Mouse (Mus musculus) layer of hippocampus, postnatal 14 days (tissue): ENCODE measurements around the gene Lnx2. TPM values are rescaled to one million over a fixed set of nuclear protein-coding genes. Genes with fewer than 3 reads are reported as not detected.
A peak's percentile ranks its signal among the peaks of the same experiment; 100 is the strongest.

Source experiments
- DNase-seq, 2 experiments: peaks; one replicate each; pipeline ENCODE4 v3.0.0; 2021 to 2022; ENCODE audit warnings: low spot score in 2 of 2, mixed read lengths in 1 of 2
- long read RNA-seq, 2 experiments: library from polyadenylated mRNA; stranded (forward); transcript quantifications; one replicate each; pipeline ENCODE4 v2.0.0; 2021
- total RNA-seq, 2 experiments: library from RNA; stranded (reverse); gene quantifications; 2 replicates each; pipeline ENCODE4 v1.2.3; 2021

Lnx2 gene
- 1 to 10 TPM; 5.2 to 6.1 TPM for total RNA-seq
- long read RNA-seq, experiment 1, full-length matches to known transcripts: 6 of 7 reads
- long read RNA-seq, experiment 1, partial matches to known transcripts: 1 of 7 reads
- long read RNA-seq, experiment 1, other reads (novel, unspliced or antisense): 0 of 7 reads
- long read RNA-seq, experiment 2, full-length matches to known transcripts: 2 of 7 reads
- long read RNA-seq, experiment 2, partial matches to known transcripts: 3 of 7 reads
- long read RNA-seq, experiment 2, other reads (novel, unspliced or antisense): 2 of 7 reads

- peak; percentile 97 to 99 for DNase-seq
These were observed at the start of gene Lnx2 for GRCm38 (mm10) chr5:147076026-147076798. Lnx2 (minus strand) TSS chr5:147076586.

- no peak for DNase-seq
These were observed 49.3 kb upstream of the Lnx2 start for GRCm38 (mm10) chr5:147125542-147126185.

GRCm38 (mm10) chr5:147124794-147125193, 48.4 kb upstream of the Lnx2 start:
- DNase-seq: no peak

DNA sequence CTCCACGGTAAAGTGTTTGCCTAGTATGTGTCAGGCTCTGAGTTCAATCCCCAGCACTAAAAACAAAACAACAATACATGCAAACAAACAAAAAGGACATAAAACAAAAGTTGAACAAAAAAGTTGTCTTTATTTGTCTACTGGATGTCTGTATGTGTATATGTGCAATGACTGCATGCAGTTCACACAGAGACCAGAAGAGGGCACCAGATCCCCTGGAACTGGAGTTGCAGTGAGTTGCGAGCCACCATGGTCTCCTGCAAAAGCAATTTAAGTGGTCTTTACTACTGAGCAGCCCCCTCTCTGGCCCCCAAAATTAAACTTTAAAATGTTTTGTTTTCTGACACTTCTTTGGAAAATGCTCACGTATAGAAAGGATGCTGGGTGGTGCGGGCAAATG, 44.8 kb upstream of the Lnx2 start:
- DNase-seq: no peak

DNA sequence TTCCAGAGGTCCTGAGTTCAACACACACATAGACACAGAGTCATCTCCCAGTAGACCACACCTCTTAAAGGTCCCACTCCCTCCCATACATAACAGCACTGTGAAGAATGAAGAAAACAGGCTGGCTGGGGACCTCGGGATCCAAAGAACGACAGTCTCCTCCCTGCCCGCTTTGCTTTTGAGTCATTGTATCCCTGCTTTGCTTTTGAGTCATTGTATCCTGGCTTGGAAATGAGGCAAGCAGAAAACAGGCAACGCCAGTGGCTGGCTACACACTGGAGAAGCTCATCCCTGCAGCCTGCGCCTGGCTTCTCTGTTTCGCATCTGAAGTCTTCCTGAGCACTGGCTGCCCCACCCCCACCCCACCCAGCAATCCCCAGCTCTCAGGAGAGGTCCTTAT, 40.6 kb upstream of the Lnx2 start:
- DNase-seq: no peak

DNA sequence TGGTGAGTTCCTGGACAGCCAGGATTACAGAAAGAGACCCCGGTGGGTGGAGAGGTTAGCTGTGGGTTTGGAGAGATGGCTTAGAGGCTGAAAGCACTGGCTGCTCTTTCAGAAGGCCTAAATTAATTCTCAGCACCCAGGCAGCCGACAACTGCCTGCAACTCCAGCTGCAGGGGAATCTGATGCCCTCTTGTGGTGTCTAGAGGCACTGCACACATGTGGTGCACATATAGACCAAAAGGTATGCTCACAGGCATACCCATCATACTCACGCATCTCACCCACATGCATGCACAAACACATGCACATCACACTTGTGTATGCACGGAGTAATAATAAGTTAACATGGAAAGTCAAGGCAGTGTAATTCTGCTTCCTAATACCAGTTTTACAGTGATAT, 39.2 kb upstream of the Lnx2 start:
- no peak for DNase-seq

DNA sequence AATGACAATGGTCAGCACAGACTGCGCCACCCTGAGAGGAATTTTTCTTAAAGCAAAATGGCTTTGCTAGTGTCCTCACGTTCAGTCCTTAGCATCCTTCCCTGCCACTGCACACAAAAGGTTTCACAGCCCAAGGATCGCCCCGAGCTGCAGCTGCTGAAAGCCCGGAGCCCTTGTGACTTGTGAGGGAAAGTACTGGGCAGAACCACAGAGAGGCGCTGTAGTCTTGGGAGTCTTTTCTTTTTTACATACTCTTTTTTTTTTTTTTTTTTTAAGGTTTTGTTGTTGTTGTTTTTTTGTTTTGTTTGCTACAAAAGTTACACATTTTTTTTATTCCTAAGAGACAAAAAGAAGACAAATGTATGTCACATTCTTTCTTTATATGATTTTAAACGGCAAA, 38.4 kb upstream of the Lnx2 start:
- no peak for DNase-seq

GRCm38 (mm10) chr5:147108861-147109591, 32.6 kb upstream of the Lnx2 start:
- no peak for DNase-seq

GRCm38 (mm10) chr5:147107276-147107675, 30.9 kb upstream of the Lnx2 start:
- no peak for DNase-seq

GRCm38 (mm10) chr5:147102295-147102694, 25.9 kb upstream of the Lnx2 start:
- no peak for DNase-seq

- no peak for DNase-seq
These were observed 23.8 kb upstream of the Lnx2 start for GRCm38 (mm10) chr5:147100180-147100579.

DNA sequence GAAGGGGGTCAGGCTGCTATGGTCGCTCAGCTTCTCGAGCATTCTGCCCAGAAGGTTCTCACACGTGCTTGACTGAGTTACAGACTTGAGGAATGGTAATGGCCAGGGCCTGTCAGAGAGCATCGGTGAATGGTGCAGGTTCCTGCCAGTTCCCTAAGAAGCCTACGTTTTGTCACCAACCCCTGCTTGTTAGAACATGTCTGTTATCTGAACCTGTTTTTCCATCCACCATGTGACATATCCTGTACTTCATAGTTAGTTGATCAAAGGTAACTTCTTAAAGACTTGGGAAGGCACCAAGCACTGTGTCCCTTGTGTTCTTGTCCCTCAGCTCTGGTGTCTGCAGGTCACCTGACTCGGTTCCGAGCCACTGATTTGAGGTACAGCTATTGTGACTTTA, 22.3 kb upstream of the Lnx2 start:
- DNase-seq: no peak

DNA sequence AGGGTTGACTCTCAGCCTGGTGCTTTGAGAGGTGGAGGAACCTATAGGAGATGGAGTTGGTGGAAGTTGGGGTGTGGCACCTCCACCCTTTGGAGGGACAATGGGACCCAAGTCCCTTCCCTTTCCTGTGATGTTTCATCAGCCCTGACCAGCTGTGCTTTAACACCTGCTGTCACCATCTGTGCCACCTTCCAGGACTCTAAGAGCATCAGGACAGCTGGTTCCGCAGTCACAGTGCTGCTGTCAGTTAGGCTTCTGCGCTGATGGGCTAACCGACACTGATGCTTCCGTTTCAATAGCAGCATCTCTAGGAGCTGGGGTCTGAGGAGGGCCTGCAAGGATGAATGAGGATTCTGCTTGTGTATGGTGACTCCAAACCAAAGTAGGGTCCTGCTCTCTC, 20.2 kb upstream of the Lnx2 start:
- DNase-seq: no peak

DNA sequence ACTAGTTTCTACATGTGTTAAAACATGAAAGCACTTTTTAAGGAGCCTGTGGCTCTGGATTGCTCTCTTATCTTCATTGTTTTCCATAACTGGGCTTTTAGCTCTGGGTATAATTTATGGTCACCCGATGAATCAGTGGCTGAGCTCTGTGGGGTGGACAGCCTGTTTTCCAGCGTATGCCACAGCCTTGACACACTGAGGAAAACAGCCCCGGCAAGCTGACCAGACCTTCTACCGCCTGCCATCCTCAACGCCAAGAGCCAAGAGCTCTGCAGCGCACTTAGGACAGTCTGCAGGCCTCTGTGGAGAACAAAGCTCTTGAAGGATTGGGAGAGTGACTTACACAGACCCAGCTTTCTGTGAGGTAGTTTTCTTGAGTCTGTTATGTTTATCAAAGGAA, 17.9 kb upstream of the Lnx2 start:
- DNase-seq: no peak

- no peak for DNase-seq
These were observed 16.1 kb upstream of the Lnx2 start for GRCm38 (mm10) chr5:147092448-147092847.

DNA sequence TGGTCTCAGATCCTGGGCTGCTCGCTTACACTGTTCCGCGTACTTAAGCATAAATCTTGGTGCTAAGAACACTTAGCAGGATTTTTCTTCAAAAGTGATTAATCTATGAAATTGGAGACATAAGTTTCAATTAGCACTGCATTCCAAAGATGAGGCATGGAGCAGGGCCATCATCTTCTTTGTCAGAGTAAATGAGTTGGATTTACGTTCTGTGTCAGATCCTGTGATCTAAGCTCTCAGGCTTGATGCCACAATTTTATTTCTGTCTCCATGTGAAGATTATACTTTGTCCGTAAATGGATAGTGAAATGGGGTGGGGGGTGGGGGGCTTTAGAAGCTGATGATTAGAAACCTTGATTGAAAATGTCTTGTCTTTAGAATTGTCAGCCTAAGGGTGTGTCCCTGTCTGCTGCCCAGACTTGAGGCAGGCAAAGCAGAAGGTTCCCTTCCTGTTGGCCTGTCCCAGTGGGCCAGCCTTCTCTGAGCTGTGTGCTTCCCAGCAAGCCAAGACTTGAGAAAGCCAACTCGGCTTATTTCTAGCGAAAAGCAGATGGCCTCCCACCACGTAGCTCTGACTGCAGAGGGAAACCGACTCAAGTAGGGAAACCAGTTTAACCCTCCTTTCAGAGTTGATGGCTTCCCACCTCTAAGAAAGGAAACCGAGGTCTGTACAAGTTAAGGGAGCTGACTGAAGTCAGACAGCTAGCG, 14.0 kb upstream of the Lnx2 start:
- no peak for DNase-seq

GRCm38 (mm10) chr5:147089836-147090235, 13.4 kb upstream of the Lnx2 start:
- DNase-seq: no peak

DNA sequence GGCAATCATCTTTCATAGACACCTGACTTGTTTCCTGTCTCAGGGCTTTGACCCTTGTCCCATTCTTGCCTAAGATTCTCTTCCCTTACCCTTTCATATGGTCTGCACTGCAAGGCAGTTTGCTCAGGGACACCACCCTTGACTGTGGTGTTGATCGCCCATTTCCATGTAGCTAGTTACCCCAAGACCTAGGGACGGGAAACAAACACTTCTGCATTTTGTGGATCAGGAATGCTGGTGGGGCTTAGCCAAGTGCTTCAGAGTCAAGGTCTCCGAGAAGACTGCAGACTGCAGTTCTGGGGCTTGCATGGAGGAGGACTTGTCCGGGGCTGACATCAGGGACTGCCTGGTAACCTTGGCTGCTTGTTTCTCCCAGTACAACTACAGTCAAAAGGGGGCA, 10.4 kb upstream of the Lnx2 start:
- no peak for DNase-seq

DNA sequence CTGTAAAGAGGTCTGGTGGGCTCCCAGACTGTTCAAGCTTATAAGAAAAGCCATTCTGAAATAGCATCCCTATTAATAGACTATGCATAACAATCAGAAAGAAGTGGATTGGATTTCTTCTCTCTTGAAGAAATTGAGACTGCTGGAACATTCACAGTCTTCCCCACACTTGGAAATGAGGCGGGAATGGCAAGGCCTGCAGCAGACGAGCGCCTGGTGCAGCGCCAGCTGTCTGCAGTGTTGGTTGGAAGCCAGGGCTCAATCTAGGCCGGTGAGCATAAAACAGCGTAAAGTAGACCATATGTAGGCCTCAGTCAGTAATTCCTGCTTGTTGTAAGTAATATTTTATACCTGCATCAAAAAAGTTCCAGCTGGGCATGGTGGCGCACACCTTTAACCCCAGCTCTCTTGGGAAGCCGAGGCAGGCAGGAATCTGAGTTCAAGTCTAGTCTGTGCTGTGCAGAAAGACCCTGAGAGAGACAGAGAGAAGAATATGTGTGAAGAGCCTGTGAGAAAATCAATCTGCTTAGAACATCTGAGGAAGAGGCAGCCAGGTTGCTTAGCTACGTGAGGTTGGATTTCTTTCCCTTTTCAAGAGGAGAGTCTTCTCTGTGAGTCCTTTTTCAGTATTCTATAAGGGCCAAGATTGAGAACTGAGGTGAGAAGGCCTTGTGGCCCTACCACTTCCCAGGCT, 9.0 kb upstream of the Lnx2 start:
- peak; percentile 39 to 60 for DNase-seq

GRCm38 (mm10) chr5:147078110-147078900, 1.9 kb upstream of the Lnx2 start:
- no peak for DNase-seq
